Mouse (Mus musculus) ES-Bruce4 (cell line): Measurements from ENCODE around the gene Ddx39. TPM values are rescaled to one million over a fixed set of nuclear protein-coding genes. Genes with fewer than 3 reads are reported as not detected.

Experiments
- H3K27ac ChIP-seq: 2 replicates; pipeline ENCODE4 v1.5.1; 2012; ENCODE audit warnings: low read length, inconsistent platforms; ENCODE audit not compliant: insufficient read depth
- H3K27me3 ChIP-seq: 2 replicates; pipeline ENCODE4 v1.6.1; 2012; ENCODE audit warnings: mild to moderate bottlenecking, low read length, inconsistent platforms; ENCODE audit not compliant: control insufficient read depth, poor library complexity, insufficient read depth, severe bottlenecking
- H3K36me3 ChIP-seq: 2 replicates; pipeline ENCODE4 v1.6.1; 2012; ENCODE audit warnings: inconsistent platforms, mild to moderate bottlenecking, low read length, moderate library complexity; ENCODE audit not compliant: control insufficient read depth, poor library complexity, insufficient read depth, severe bottlenecking
- H3K4me1 ChIP-seq: one replicate; pipeline ENCODE4 v1.8.1; 2011; ENCODE audit warnings: low read length; ENCODE audit not compliant: control insufficient read depth, insufficient read depth
- H3K4me3 ChIP-seq: 2 replicates; pipeline ENCODE4 v1.5.1; 2011; ENCODE audit warnings: low read depth, mild to moderate bottlenecking, low read length
- H3K9ac ChIP-seq: 2 replicates; pipeline ENCODE4 v1.6.1; 2012; ENCODE audit warnings: low read depth, mild to moderate bottlenecking, inconsistent platforms; ENCODE audit not compliant: poor library complexity, severe bottlenecking
- H3K9me3 ChIP-seq: replicated peaks from 2 replicates; pipeline ENCODE4 v1.6.1; 2012; ENCODE audit warnings: mild to moderate bottlenecking, low read length, inconsistent platforms; ENCODE audit not compliant: control insufficient read depth, poor library complexity, insufficient read depth, severe bottlenecking
- CTCF ChIP-seq: IDR thresholded peaks from one replicate; pipeline ENCODE4 v1.8.1; 2011; ENCODE audit warnings: low read depth, low read length
- EP300 ChIP-seq: IDR thresholded peaks from 2 replicates; pipeline ENCODE4 v1.6.1; 2011; ENCODE audit warnings: low read depth, low read length; ENCODE audit not compliant: insufficient read depth
- POLR2A ChIP-seq: IDR thresholded peaks from one replicate; pipeline ENCODE4 v1.8.1; 2011; ENCODE audit warnings: low read length; ENCODE audit not compliant: insufficient read depth
- polyA plus RNA-seq: library from polyadenylated mRNA; stranded (reverse); fragments of >200 nt; gene quantifications from 2 replicates; pipeline ENCODE4 v1.2.4, GENCODE M21; 2011; ENCODE audit warnings: low read depth; ENCODE audit not compliant: missing spikeins, insufficient read depth, insufficient read length

Ddx39 gene
- polyA plus RNA-seq, 1 experiment = 117 TPM

- Histone ChIP-seq H3K9me3 (peaks cover 4% of the 10 kb centered on the region; the same call in 1 of the 2 replicates), H3K27me3 (no peaks in the 10 kb centered on the region), H3K27ac (no peak overlapping the region), H3K36me3 (no peaks in the 10 kb centered on the region), H3K4me1 (no peaks in the 10 kb centered on the region), H3K4me3 (no peak overlapping the region), H3K9ac (no peak overlapping the region)
- no peak for TF ChIP-seq CTCF
- TF ChIP-seq POLR2A = no peak
- no peak for TF ChIP-seq EP300
Observed at GRCm38 (mm10) chr8:83768526-83768925, 53.5 kb downstream of the Ddx39 start.

DNA sequence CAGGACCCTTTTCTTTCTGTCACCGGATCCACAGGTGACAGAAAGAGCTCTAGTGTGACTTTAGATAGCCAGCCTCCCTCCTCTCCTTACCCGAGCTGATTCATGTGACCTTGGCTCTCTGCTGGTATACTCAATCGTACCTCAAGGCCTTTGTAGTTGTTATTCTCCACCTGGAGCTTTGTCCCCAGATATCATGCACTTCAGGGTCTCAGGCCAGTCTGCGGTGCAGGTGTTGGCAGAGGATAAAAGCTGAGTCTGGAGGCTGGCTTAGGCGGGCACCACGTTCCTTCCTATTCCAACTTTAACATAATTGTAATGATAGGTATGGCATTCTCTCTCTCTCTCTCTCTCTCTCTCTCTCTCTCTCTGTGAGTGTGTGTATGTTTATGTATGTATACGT, 54.7 kb downstream of the Ddx39 start:
- no peak overlapping the region for H3K4me3 ChIP-seq
- no peaks in the 10 kb centered on the region for H3K27me3 ChIP-seq
- TF ChIP-seq POLR2A = no peak
- no peak for TF ChIP-seq CTCF
- TF ChIP-seq EP300 = no peak
- no peaks in the 10 kb centered on the region for H3K4me1 ChIP-seq
- no peaks in the 10 kb centered on the region for H3K36me3 ChIP-seq
- peaks cover 4% of the 10 kb centered on the region; the same call in 1 of the 2 replicates for H3K9me3 ChIP-seq
- H3K9ac ChIP-seq = no peak overlapping the region
- H3K27ac ChIP-seq = no peak overlapping the region

GRCm38 (mm10) chr8:83770669-83771068, 55.7 kb downstream of the Ddx39 start:
- Histone ChIP-seq H3K27ac (no peak overlapping the region), H3K36me3 (no peaks in the 10 kb centered on the region), H3K27me3 (no peaks in the 10 kb centered on the region), H3K4me1 (no peaks in the 10 kb centered on the region), H3K9me3 (peaks cover 4% of the 10 kb centered on the region; the same call in 1 of the 2 replicates), H3K4me3 (no peak overlapping the region), H3K9ac (no peak overlapping the region)
- no peak for TF ChIP-seq EP300
- TF ChIP-seq CTCF = no peak
- TF ChIP-seq POLR2A = no peak

GRCm38 (mm10) chr8:83771791-83772190, 56.8 kb downstream of the Ddx39 start:
- Histone ChIP-seq H3K27me3 (no peaks in the 10 kb centered on the region), H3K9ac (no peak overlapping the region), H3K4me1 (peaks cover 2% of the 10 kb centered on the region), H3K27ac (no peak overlapping the region), H3K4me3 (no peak overlapping the region), H3K9me3 (peaks cover 1% of the 10 kb centered on the region; the same call in 1 of the 2 replicates), H3K36me3 (no peaks in the 10 kb centered on the region)
- TF ChIP-seq EP300 = no peak
- TF ChIP-seq CTCF = no peak
- TF ChIP-seq POLR2A = no peak

DNA sequence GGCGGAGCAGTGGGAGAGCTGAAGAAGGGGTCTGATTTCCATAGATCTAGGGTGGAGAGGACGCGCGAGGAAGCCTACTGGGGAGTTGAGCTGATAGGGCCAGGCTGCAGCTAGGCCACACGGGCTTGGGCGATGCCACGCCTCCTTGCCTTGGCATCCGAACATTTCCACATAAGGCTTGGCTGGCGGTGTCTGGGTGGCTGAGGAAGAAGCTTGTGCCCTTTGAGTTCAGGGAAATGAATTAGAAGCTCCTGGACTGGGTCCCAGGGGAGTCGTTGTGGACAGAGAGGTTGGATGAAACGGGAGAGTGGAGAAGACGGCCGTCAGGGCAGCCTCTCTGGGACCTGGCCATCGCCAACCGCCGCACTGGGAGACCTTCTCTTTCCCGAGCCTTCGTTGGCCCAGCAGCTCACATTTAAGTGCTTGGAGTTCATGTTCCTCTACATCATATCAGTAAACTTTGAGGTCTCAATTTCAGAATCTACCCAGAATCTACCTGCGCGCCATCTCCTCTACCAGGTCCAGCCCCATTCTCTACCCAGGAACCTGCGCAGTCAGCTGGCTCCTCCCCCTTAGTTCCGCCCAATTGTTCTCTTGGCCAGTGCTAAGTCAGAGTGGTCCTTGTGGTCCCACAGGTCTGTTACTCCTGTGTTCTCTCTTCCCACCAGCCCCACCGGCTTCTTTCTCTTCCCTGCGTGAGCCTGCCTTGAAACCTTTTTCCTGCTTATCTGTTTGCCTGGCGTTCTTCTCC, 57.9 kb downstream of the Ddx39 start:
- no peak for TF ChIP-seq CTCF
- peak; percentile 87 for TF ChIP-seq POLR2A
- Histone ChIP-seq H3K9me3 (no peaks in the 10 kb centered on the region), H3K4me3 (peak overlapping the region; percentile 66), H3K27me3 (no peaks in the 10 kb centered on the region), H3K9ac (peak overlapping the region; percentile 61), H3K36me3 (no peaks in the 10 kb centered on the region), H3K27ac (no peak overlapping the region), H3K4me1 (peaks cover 2% of the 10 kb centered on the region)

GRCm38 (mm10) chr8:83773452-83773846, 58.5 kb downstream of the Ddx39 start:
- Histone ChIP-seq H3K36me3 (no peaks in the 10 kb centered on the region), H3K9me3 (no peaks in the 10 kb centered on the region), H3K4me3 (peak overlapping the region; percentile 66), H3K27me3 (no peaks in the 10 kb centered on the region), H3K9ac (peak overlapping the region; percentile 61), H3K27ac (no peak overlapping the region), H3K4me1 (peaks cover 2% of the 10 kb centered on the region)
- TF ChIP-seq CTCF = no peak
- no peak for TF ChIP-seq EP300
- no peak for TF ChIP-seq POLR2A
